Comparison of ENCODE assay signal across 17 mouse cellular contexts in genomic region chr2:43182105-43182504, GRCm38 (mm10).
"Had no signal": no experiment of that assay in that cellular context is flagged by ENCODE, and none has a peak within 500 bp of the region (broad histone marks: within the 10 kb centered on the region; RNA-seq: fewer than 3 reads in every experiment).

No protein-coding gene starts in this region.

- H3K27me3 ChIP-seq: liver, embryonic 12.5 days; neural tube, embryonic 13.5 days; neural tube, embryonic 15.5 days had no signal

- H3K9me3 ChIP-seq: liver, embryonic 12.5 days; neural tube, embryonic 13.5 days; neural tube, embryonic 15.5 days had no signal

- H3K4me1 ChIP-seq: liver, embryonic 12.5 days; neural tube, embryonic 13.5 days; neural tube, embryonic 15.5 days had no signal

- H3K4me3 ChIP-seq: liver, embryonic 12.5 days; myocyte; neural tube, embryonic 13.5 days; neural tube, embryonic 15.5 days had no signal

- DNase-seq: lung, adult 18-20 months; lung, embryonic 14.5 days; lung, postnatal 10 days; lung, postnatal 4 days; retina, postnatal 1 day; right cerebral cortex, adult 18-20 months; right cerebral cortex, postnatal 25 days; right cerebral cortex, postnatal 4 days; spleen, adult 18-20 months; thymus, adult 18-20 months; thymus, postnatal 14 days; thymus, postnatal 36 days had no signal

- H3K36me3 ChIP-seq: liver, embryonic 12.5 days; neural tube, embryonic 13.5 days; neural tube, embryonic 15.5 days had no signal

- H3K4me2 ChIP-seq: liver, embryonic 12.5 days; lung, embryonic 14.5 days; neural tube, embryonic 13.5 days; neural tube, embryonic 15.5 days had no signal

- H3K9ac ChIP-seq: liver, embryonic 12.5 days; liver, embryonic 14.5 days; lung, embryonic 14.5 days; neural tube, embryonic 13.5 days; neural tube, embryonic 15.5 days had no signal

- ATAC-seq: liver, embryonic 12.5 days had no signal

- H3K27ac ChIP-seq: liver, embryonic 12.5 days; liver, embryonic 14.5 days; neural tube, embryonic 13.5 days; neural tube, embryonic 15.5 days had no signal
